Mouse (Mus musculus) urinary bladder, postnatal 14 days (tissue): Measurements from ENCODE around the gene Srsf1.

Experiments
- DNase-seq: peaks from one replicate; pipeline ENCODE4 v3.0.0; 2021; ENCODE audit warnings: low spot score

Gene Srsf1

GRCm38 (mm10) chr11:88071113-88071512 lies 23.9 kb downstream of the Srsf1 start:
- no peak for DNase-seq

GRCm38 (mm10) chr11:88073343-88073875 lies 26.2 kb downstream of the Srsf1 start:
- DNase-seq, result no peak

- no peak for DNase-seq
These were observed 28.5 kb downstream of the Srsf1 start for GRCm38 (mm10) chr11:88075701-88076100.

- DNase-seq, result no peak
These were observed 29.2 kb downstream of the Srsf1 start for GRCm38 (mm10) chr11:88076394-88076793.

GRCm38 (mm10) chr11:88083699-88084098 lies 36.5 kb downstream of the Srsf1 start:
- no peak for DNase-seq

- peak; percentile 93 for DNase-seq
These were observed 39.8 kb downstream of the Srsf1 start for GRCm38 (mm10) chr11:88086737-88087627.

GRCm38 (mm10) chr11:88089150-88089549 lies 42.0 kb downstream of the Srsf1 start:
- DNase-seq, result no peak

- DNase-seq, result no peak
These were observed 43.1 kb downstream of the Srsf1 start for GRCm38 (mm10) chr11:88090293-88090692.

GRCm38 (mm10) chr11:88091949-88092348 lies 44.8 kb downstream of the Srsf1 start:
- no peak for DNase-seq

- no peak for DNase-seq
These were observed 50.0 kb downstream of the Srsf1 start for GRCm38 (mm10) chr11:88097173-88097572.

- DNase-seq, result no peak
These were observed 51.0 kb downstream of the Srsf1 start, which contains the start of gene Cuedc1 for GRCm38 (mm10) chr11:88098021-88098729. Cuedc1 (plus strand) TSS chr11:88098058.

- peak; percentile 82 for DNase-seq
These were observed 51.8 kb downstream of the Srsf1 start for GRCm38 (mm10) chr11:88098787-88099598.

GRCm38 (mm10) chr11:88099599-88100023 lies 52.4 kb downstream of the Srsf1 start:
- peak; percentile 75 for DNase-seq

- no peak for DNase-seq
These were observed 53.0 kb downstream of the Srsf1 start for GRCm38 (mm10) chr11:88100170-88100569.
